Mouse (Mus musculus) gastrocnemius, adult 2 months (tissue): ENCODE measurements around the gene Magi1. TPM values are rescaled to one million over a fixed set of nuclear protein-coding genes. Genes with fewer than 3 reads are reported as not detected.

Experiments
- DNase-seq: peaks from one replicate; pipeline ENCODE4 v3.0.0; 2022
- H3K27ac ChIP-seq: fragments of 200-600 bp; 2 replicates; pipeline ENCODE4 v1.8.1; 2022; ENCODE audit warnings: mild to moderate bottlenecking
- H3K4me3 ChIP-seq: fragments of 200-600 bp; 2 replicates; pipeline ENCODE4 v1.8.1; 2022; ENCODE audit warnings: mild to moderate bottlenecking, moderate library complexity
- CTCF ChIP-seq: fragments of 200-600 bp; IDR thresholded peaks from 2 replicates; pipeline ENCODE4 v1.8.1; 2022; ENCODE audit warnings: antibody characterized with exemption, mild to moderate bottlenecking, moderate library complexity
- intact Hi-C: fragments of 180-260 bp; cut with DNase I; formaldehyde crosslinking; loops from one replicate; pipeline ENCODE4 v1.15.1; 2025
- total RNA-seq, 2 experiments: library from RNA; stranded (reverse); gene quantifications; 2 replicates each; pipeline ENCODE4 v1.2.3; 2021

Magi1 gene
- total RNA-seq, 2 experiments from 2014 or later = 4.2 to 4.5 TPM

- intact Hi-C loops = no loop called here
- Histone ChIP-seq H3K27ac (no peak overlapping the region), H3K4me3 (no peak overlapping the region)
- DNase-seq = no peak
- no peak for TF ChIP-seq CTCF
Observed at GRCm38 (mm10) chr6:93627200-93627599, 656.5 kb downstream of the Magi1 start.

Other genes starting within 250 kb of the Magi1 start
- 10 to 100 TPM; 16.5 to 17.7 TPM for gene Slc25a26, start 216.4 kb upstream of the Magi1 start, total RNA-seq